Mouse (Mus musculus) kidney, embryonic 16.5 days (tissue): ENCODE data around the gene H2al1a. TPM values are rescaled to one million over a fixed set of nuclear protein-coding genes. Genes with fewer than 3 reads are reported as not detected.
"Not testable (repeated sequence)": the region's sequence is repeated elsewhere in the genome, so short reads cannot be mapped to it uniquely, and the experiment has no call there.

ENCODE experiments used
- ATAC-seq: fragments of 200-750 bp; cut with Nextera tagmentation; 2 replicates; pipeline ENCODE4 v1.8.0; 2017; ENCODE audit warnings: moderate TSS enrichment; ENCODE audit not compliant: low FRiP score, low TSS enrichment
- H3K27ac ChIP-seq: fragments of 300-500 bp; sonication (generic); 2 replicates; pipeline ENCODE4 v1.5.1; 2014; ENCODE audit warnings: low read length
- H3K27me3 ChIP-seq: fragments of 300-500 bp; sonication (generic); 2 replicates; pipeline ENCODE4 v1.6.1; 2014; ENCODE audit warnings: low read length, control low read depth, mixed read lengths; ENCODE audit not compliant: insufficient read depth
- H3K36me3 ChIP-seq: fragments of 300-500 bp; sonication (generic); 2 replicates; pipeline ENCODE4 v1.6.1; 2014; ENCODE audit warnings: low read length, control low read depth, mixed read lengths; ENCODE audit not compliant: insufficient read depth
- H3K4me1 ChIP-seq: fragments of 300-500 bp; sonication (generic); 2 replicates; pipeline ENCODE4 v1.6.1; 2014; ENCODE audit warnings: low read length, control low read depth, mixed read lengths; ENCODE audit not compliant: insufficient read depth
- H3K4me2 ChIP-seq: fragments of 300-500 bp; sonication (generic); replicated peaks from 2 replicates; pipeline ENCODE4 v1.6.1; 2014; ENCODE audit warnings: low read depth, low read length
- H3K4me3 ChIP-seq: fragments of 300-500 bp; sonication (generic); 2 replicates; pipeline ENCODE4 v1.5.1; 2014; ENCODE audit warnings: mild to moderate bottlenecking, low read length
- H3K9ac ChIP-seq: fragments of 300-500 bp; sonication (generic); replicated peaks from 2 replicates; pipeline ENCODE4 v1.6.1; 2014; ENCODE audit warnings: low read length
- H3K9me3 ChIP-seq: fragments of 300-500 bp; sonication (generic); 2 replicates; pipeline ENCODE4 v1.6.1; 2016; ENCODE audit warnings: low read length, control low read depth
- WGBS: fragments of 180-500 bp; shearing (Covaris S2); extraction: QIAGEN DNeasy Blood & Tissue Kit; methylation state at CpG from one replicate; pipeline ENCODE4 v1.1.7; 2014; 5-methylcytosine and 5-hydroxymethylcytosine counted together
- polyA plus RNA-seq: library from polyadenylated mRNA; unstranded; fragments of >200 nt; fragmentation: Nextera tagmentation; extraction: Ambion mirVana; gene quantifications from 2 replicates; pipeline ENCODE4 v1.2.1, GENCODE M21; 2015

The H2al1a gene
- polyA plus RNA-seq, 1 experiment from 2014 or later, result not detected

- WGBS, result 80% methylated on average over 6 of the region's 6 CpGs
- Histone ChIP-seq H3K36me3 (no peaks in the 10 kb centered on the region), H3K4me1 (no peaks in the 10 kb centered on the region), H3K27me3 (peaks cover 10% of the 10 kb centered on the region), H3K4me2 (no peak overlapping the region), H3K9ac (no peak overlapping the region), H3K4me3 (no peak overlapping the region), H3K27ac (no peak overlapping the region), H3K9me3 (no peaks in the 10 kb centered on the region)
- ATAC-seq, result no peak
Observed at GRCm38 (mm10) chrX:11277083-11277482, 22.0 kb upstream of the H2al1a start.

GRCm38 (mm10) chrX:11280741-11281140, 18.3 kb upstream of the H2al1a start:
- H3K9me3 ChIP-seq, result no peaks in the 10 kb centered on the region
- H3K27me3 ChIP-seq, result peaks cover 7% of the 10 kb centered on the region; the same call in 1 of the 2 replicates
- WGBS, result 78% methylated on average over 2 of the region's 2 CpGs
- H3K36me3 ChIP-seq, result no peaks in the 10 kb centered on the region
- ATAC-seq, result no peak
- H3K9ac ChIP-seq, result no peak overlapping the region
- H3K4me2 ChIP-seq, result no peak overlapping the region
- H3K4me3 ChIP-seq, result no peak overlapping the region
- H3K4me1 ChIP-seq, result no peaks in the 10 kb centered on the region
- no peak overlapping the region for H3K27ac ChIP-seq

GRCm38 (mm10) chrX:11288306-11288882, 10.7 kb upstream of the H2al1a start:
- Histone ChIP-seq H3K27ac (no peak overlapping the region), H3K27me3 (peaks cover 10% of the 10 kb centered on the region; the same call in 1 of the 2 replicates), H3K4me3 (no peak overlapping the region), H3K36me3 (no peaks in the 10 kb centered on the region), H3K9me3 (no peaks in the 10 kb centered on the region), H3K4me1 (no peaks in the 10 kb centered on the region), H3K4me2 (no peak overlapping the region), H3K9ac (no peak overlapping the region)
- whole genome bisulfite sequencing, result 70% methylated on average over 14 of the region's 14 CpGs
- ATAC-seq, result no peak

- Histone ChIP-seq H3K36me3 (no peaks in the 10 kb centered on the region), H3K27ac (no peak overlapping the region), H3K4me1 (no peaks in the 10 kb centered on the region), H3K4me3 (no peak overlapping the region), H3K9me3 (no peaks in the 10 kb centered on the region), H3K4me2 (no peak overlapping the region), H3K9ac (no peak overlapping the region), H3K27me3 (peaks cover 10% of the 10 kb centered on the region; the same call in 1 of the 2 replicates)
- whole genome bisulfite sequencing, result 67% methylated on average over 4 of the region's 4 CpGs
- ATAC-seq, result no peak
Observed at GRCm38 (mm10) chrX:11289244-11289643, 9.8 kb upstream of the H2al1a start.

- H3K36me3 ChIP-seq, H3K9ac ChIP-seq, H3K4me2 ChIP-seq, H3K4me1 ChIP-seq, ATAC-seq, H3K27ac ChIP-seq, H3K27me3 ChIP-seq, H3K4me3 ChIP-seq, H3K9me3 ChIP-seq: not testable (repeated sequence)
- 85% methylated on average over 1 of the region's 3 CpGs for WGBS
Observed at GRCm38 (mm10) chrX:11302132-11302531, 3.1 kb downstream of the H2al1a start, which contains the start of gene H2al1b. TSS of gene H2al1b (plus strand) at chrX:11302432.

- not testable (repeated sequence) for H3K27me3 ChIP-seq, H3K4me2 ChIP-seq, H3K4me3 ChIP-seq, H3K9me3 ChIP-seq, H3K36me3 ChIP-seq, H3K27ac ChIP-seq, ATAC-seq, H3K4me1 ChIP-seq, H3K9ac ChIP-seq
- WGBS, result 70% methylated on average over 1 of the region's 6 CpGs
Observed at GRCm38 (mm10) chrX:11305355-11305754, 6.3 kb downstream of the H2al1a start, which contains the start of gene H2al1c. TSS of gene H2al1c (plus strand) at chrX:11305655.

- not testable (repeated sequence) for H3K4me3 ChIP-seq, H3K9ac ChIP-seq, H3K27me3 ChIP-seq, H3K9me3 ChIP-seq, H3K36me3 ChIP-seq, H3K27ac ChIP-seq, ATAC-seq, H3K4me1 ChIP-seq, H3K4me2 ChIP-seq
- WGBS, result no CpG with 5 or more reads among the region's 6 CpGs
Observed at GRCm38 (mm10) chrX:11308524-11308923, 9.5 kb downstream of the H2al1a start, which contains the start of gene H2al1d. TSS of gene H2al1d (plus strand) at chrX:11308824.

- not testable (repeated sequence) for H3K27me3 ChIP-seq, ATAC-seq, H3K36me3 ChIP-seq, H3K9ac ChIP-seq, H3K4me1 ChIP-seq, H3K27ac ChIP-seq, H3K9me3 ChIP-seq, H3K4me2 ChIP-seq, H3K4me3 ChIP-seq
- no CpG with 5 or more reads among the region's 3 CpGs for WGBS
Observed at GRCm38 (mm10) chrX:11311634-11312033, 12.6 kb downstream of the H2al1a start, which contains the start of gene H2al1e. TSS of gene H2al1e (plus strand) at chrX:11311934.

- not testable (repeated sequence) for H3K27ac ChIP-seq, ATAC-seq, H3K27me3 ChIP-seq, H3K9ac ChIP-seq, H3K4me3 ChIP-seq, H3K4me2 ChIP-seq, H3K36me3 ChIP-seq, H3K9me3 ChIP-seq, H3K4me1 ChIP-seq
- no CpG with 5 or more reads among the region's 6 CpGs for WGBS
Observed at GRCm38 (mm10) chrX:11314858-11315257, 15.8 kb downstream of the H2al1a start, which contains the start of gene H2al1f. TSS of gene H2al1f (plus strand) at chrX:11315158.

GRCm38 (mm10) chrX:11317956-11318355, 18.9 kb downstream of the H2al1a start, which contains the start of gene H2al1g:
TSS of gene H2al1g (plus strand) at chrX:11318256.
- not testable (repeated sequence) for H3K36me3 ChIP-seq, H3K4me2 ChIP-seq, H3K9ac ChIP-seq, H3K4me3 ChIP-seq, H3K27me3 ChIP-seq, H3K27ac ChIP-seq, ATAC-seq, H3K4me1 ChIP-seq, H3K9me3 ChIP-seq
- WGBS, result no CpG with 5 or more reads among the region's 3 CpGs
